Mouse (Mus musculus): Measurements from ENCODE around the gene Tmod2. TPM values are rescaled to one million over a fixed set of nuclear protein-coding genes. Genes with fewer than 3 reads are reported as not detected.

The Tmod2 gene
- polyA plus RNA-seq (2017; shearing (Covaris generic)) = 0.06 TPM

DNA sequence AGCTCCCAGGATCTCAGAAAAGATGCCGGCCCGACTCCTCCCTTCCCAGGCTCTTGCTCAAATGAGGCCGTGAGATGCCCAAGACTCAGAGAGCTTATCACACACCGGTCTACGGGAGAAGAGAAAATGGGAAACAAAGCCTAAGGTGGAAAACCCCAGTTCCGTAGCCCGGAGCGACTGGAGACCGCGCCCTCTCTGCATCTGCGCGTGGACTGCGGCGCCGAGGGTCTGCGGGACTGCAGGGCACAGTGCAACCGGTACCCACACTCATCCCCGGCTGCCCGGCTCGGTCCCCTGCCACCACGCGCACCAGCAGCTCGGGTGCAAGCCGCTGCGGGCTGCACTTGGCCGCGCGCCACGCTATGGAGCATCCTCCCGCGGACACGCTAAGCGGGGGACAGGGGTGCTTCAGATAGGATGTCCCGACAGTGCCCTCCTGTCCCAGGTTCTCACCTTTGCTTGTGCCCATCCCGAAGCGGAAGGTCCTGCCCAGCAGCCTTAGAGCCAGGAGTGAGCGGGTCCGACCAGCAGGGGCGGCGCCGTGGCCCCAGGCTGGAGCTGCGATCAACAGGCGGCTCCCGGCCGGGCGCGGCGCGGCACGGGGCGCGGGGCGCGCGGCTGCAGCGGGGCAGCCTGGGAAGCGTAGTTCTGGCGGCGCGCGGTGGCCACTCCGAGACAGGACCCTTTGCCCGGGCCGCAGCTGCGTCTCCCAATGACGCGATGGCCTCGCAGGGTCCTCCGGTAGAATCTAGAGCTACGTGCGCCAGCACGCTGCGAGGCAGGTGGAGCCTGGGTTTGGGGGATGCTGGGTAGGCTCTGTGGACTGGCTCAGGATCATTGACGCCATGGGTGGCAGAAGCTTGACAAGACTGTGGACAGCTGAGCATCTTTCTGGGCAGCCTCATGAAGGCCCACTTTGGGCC is at the start of gene Tmod2:
TSS of gene Tmod2 (minus strand) at position 755 of the 923 bp plus-strand sequence.

DNA sequence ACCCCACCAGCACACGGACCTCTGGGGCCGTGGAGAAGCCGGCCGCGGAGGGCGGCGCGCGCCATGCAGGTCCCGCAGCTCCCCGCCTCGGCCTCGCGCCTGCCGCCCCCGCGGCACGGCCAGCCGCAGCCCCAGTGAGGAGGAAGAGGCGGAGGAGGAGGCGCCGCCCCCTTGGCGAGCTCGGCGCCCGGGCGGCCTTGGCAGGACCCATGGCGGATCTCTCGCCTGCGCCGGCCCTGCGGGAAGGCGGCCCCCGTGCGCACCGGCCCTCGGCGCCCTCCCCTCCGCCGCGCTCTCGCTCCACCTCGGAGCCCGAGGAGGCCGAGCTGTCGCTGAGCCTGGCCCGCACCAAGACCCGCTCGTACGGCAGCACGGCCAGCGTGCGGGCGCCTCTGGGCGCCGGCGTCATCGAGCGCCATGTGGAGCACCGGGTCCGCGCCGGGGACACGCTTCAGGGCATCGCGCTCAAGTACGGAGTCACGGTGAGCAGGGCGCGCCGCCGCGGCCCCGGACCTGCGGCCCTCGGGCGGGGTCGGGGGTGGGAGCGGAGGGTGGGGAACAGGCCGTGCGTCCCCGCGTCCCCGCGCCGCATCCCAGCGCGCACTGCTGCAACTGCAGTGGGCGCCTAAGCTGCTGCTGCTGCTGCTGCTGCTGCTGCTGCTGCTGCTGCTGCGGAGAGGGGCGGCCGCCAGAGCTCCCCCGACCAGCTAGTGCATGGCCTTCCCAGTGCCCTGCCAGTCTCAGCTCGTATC is 14.6 kb upstream of the Tmod2 start, which contains the start of gene Lysmd2:
TSS of gene Lysmd2 (plus strand) at position 186 of the 752 bp plus-strand sequence.

DNA sequence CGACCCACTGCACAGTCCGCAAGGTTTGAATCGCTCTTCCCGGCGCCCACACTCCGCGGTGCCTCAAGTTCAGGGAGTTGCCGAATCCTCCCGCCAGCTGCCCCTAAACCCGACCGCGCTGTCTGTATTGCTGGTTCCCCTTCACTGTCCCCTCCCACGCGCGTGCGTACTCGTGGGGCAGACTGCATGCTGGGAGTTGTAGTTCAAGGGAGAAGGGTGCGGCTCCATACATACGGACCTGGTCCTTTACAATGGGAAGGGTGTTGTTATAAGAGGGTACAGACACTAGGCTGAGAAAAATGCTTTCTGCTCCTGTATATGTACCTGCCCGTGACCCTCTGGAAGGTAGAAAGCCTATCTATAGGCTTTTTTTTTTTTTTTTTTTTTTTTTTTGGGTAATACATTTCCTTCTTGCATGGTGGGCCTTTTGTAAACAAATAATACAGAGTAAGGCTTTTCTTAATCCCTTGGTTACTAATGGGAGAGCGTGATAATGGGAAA is 51.6 kb downstream of the Tmod2 start, which contains the start of gene Tmod3:
TSS of gene Tmod3 (minus strand) at position 146 of the 501 bp plus-strand sequence.

Other genes starting within 250 kb of the Tmod2 start
- 53.0 TPM for gene Mapk6, start 201.3 kb downstream of the Tmod2 start, polyA plus RNA-seq (2017; shearing (Covaris generic))
- gene Leo1, start 169.8 kb downstream of the Tmod2 start, polyA plus RNA-seq (2017; shearing (Covaris generic)) = 26.0 TPM
- 140 TPM for gene Tmod3, start 51.7 kb downstream of the Tmod2 start, polyA plus RNA-seq (2017; shearing (Covaris generic))
- gene Lysmd2, start 14.4 kb upstream of the Tmod2 start, polyA plus RNA-seq (2017; shearing (Covaris generic)) = 53.7 TPM
- 0.07 TPM for gene Scg3, start 72.7 kb upstream of the Tmod2 start, polyA plus RNA-seq (2017; shearing (Covaris generic))
- gene Bmp5, start 164.0 kb upstream of the Tmod2 start, polyA plus RNA-seq (2017; shearing (Covaris generic)) = not detected